Mouse (Mus musculus) splenic B cell, adult 2 months (primary cell): Measurements from ENCODE around the gene Vmn1r230.

Experiments
- DNase-seq: peaks from one replicate; pipeline ENCODE4 v3.0.0-alpha.2; 2011; ENCODE audit warnings: low read depth, low spot score
- H3K27me3 ChIP-seq: 2 replicates; pipeline ENCODE4 v1.6.1; 2012; ENCODE audit warnings: mild to moderate bottlenecking, low read length, moderate library complexity, mixed read lengths; ENCODE audit not compliant: control insufficient read depth, poor library complexity, insufficient read depth, severe bottlenecking
- H3K36me3 ChIP-seq: 2 replicates; pipeline ENCODE4 v1.6.1; 2012; ENCODE audit warnings: mild to moderate bottlenecking, low read length, moderate library complexity, mixed read lengths; ENCODE audit not compliant: control insufficient read depth, poor library complexity, insufficient read depth, severe bottlenecking

The Vmn1r230 gene

GRCm38 (mm10) chr17:20840144-20840543, at the start of gene Vmn1r230:
Vmn1r230 (plus strand) TSS chr17:20840444.
- DNase-seq: no peak
- Histone ChIP-seq H3K36me3 (no peaks in the 10 kb centered on the region), H3K27me3 (no peaks in the 10 kb centered on the region)

- Histone ChIP-seq H3K36me3 (no peaks in the 10 kb centered on the region), H3K27me3 (no peaks in the 10 kb centered on the region)
- no peak for DNase-seq
Measured at GRCm38 (mm10) chr17:20811255-20811654, 29.0 kb upstream of the Vmn1r230 start, which contains the start of gene Vmn1r229. Vmn1r229 (plus strand) TSS chr17:20811555.
